Mouse (Mus musculus): ENCODE measurements around the gene Lrrk1.

DNA sequence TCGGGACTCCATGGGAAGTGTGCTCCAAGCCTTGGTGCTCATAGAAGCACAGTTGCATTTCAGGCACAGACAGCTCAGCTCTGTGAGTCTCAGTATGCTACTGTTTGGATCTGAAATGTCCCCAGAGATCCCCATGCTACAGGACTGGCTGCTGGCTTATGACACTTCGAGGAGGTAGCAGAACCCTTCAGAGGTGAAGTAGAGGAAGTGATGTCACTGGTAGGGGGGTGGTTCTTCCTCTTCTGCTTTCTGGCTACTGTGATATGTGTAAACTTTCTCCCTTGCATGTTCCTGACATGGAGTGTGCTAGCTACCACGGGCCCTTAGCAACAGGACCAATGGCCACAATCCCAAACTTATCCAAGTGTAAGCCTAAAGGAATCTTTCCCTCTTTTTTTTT, 162.3 kb downstream of the Lrrk1 start:
- TF ChIP-seq ZKSCAN1 (IDR thresholded peaks at IDR 0.05; ENCODE audit: borderline replicate concordance, low read depth, low read length) (no peak), UBTF (IDR thresholded peaks at IDR 0.05; ENCODE audit: low read depth, low read length) (no peak), POLR2A (IDR thresholded peaks at IDR 0.05; ENCODE audit: low read depth, low read length) (no peak), NRF1 (IDR thresholded peaks at IDR 0.05; ENCODE audit: low read depth, low read length) (no peak), CTCF (conservative IDR thresholded peaks at IDR 0.05 in 1 of 2, IDR thresholded peaks at IDR 0.05 in 1 of 2; ENCODE audit: low read depth in 2 of 2, low read length in 2 of 2) (no peak), USF1 (IDR thresholded peaks at IDR 0.05; ENCODE audit: low read depth, low read length) (no peak), USF2 (conservative IDR thresholded peaks at IDR 0.05; ENCODE audit: low read depth, low read length) (no peak), E2F4 (IDR thresholded peaks at IDR 0.05; ENCODE audit: insufficient replicate concordance, low read depth, low read length) (no peak), ZC3H11A (IDR thresholded peaks at IDR 0.05; ENCODE audit: low read depth, low read length) (no peak), CHD2 (IDR thresholded peaks at IDR 0.05; ENCODE audit: low read length) (no peak), ELF1 (IDR thresholded peaks at IDR 0.05; ENCODE audit: low read depth, low read length) (no peak), TCF12 (IDR thresholded peaks at IDR 0.05; ENCODE audit: low read depth, low read length) (no peak), POLR2AphosphoS2 (IDR thresholded peaks at IDR 0.05; ENCODE audit: low read depth, low read length) (no peak), PAX5 (IDR thresholded peaks at IDR 0.05; ENCODE audit: low read length) (no peak)

Measured in CH12.LX (cell line).